Mouse (Mus musculus): ENCODE measurements around the gene Olfr551. TPM values are rescaled to one million over a fixed set of nuclear protein-coding genes. Genes with fewer than 3 reads are reported as not detected.

Olfr551 gene
- polyA plus RNA-seq, 1 experiment from 2014 or later, result not detected

Other genes starting within 250 kb of the Olfr551 start
- 48.8 and 55.7 TPM in 2 replicates for gene Rrm1, start 150.2 kb downstream of the Olfr551 start, polyA plus RNA-seq (2015; fragmentation: Nextera tagmentation; extraction: Ambion mirVana)
- 0.66 and 0.71 TPM in 2 replicates for gene Olfr543, start 110.2 kb downstream of the Olfr551 start, polyA plus RNA-seq (2015; fragmentation: Nextera tagmentation; extraction: Ambion mirVana)
- gene Olfr544, start 103.6 kb downstream of the Olfr551 start, polyA plus RNA-seq (2015; fragmentation: Nextera tagmentation; extraction: Ambion mirVana), result 0.05 and 0.14 TPM in 2 replicates
- 0.24 and 0.45 TPM in 2 replicates for gene Olfr545, start 92.3 kb downstream of the Olfr551 start, polyA plus RNA-seq (2015; fragmentation: Nextera tagmentation; extraction: Ambion mirVana)
- not detected in 2 replicates for gene Olfr547, start 57.1 kb downstream of the Olfr551 start, polyA plus RNA-seq (2015; fragmentation: Nextera tagmentation; extraction: Ambion mirVana)
- gene Olfr548-ps1, start 51.0 kb downstream of the Olfr551 start, polyA plus RNA-seq (2015; fragmentation: Nextera tagmentation; extraction: Ambion mirVana), result not detected in 2 replicates
- not detected in 2 replicates for gene Olfr549, start 42.0 kb downstream of the Olfr551 start, polyA plus RNA-seq (2015; fragmentation: Nextera tagmentation; extraction: Ambion mirVana)
- gene Trim21, start 26.4 kb downstream of the Olfr551 start, polyA plus RNA-seq (2015; fragmentation: Nextera tagmentation; extraction: Ambion mirVana), result 0.09 and 0.26 TPM in 2 replicates
- 0.04 TPM in 1 of 2 replicates, not detected in the other for gene Olfr550, start 20.4 kb downstream of the Olfr551 start, polyA plus RNA-seq (2015; fragmentation: Nextera tagmentation; extraction: Ambion mirVana)
- not detected in 2 replicates for gene Olfr552, start 5.9 kb upstream of the Olfr551 start, polyA plus RNA-seq (2015; fragmentation: Nextera tagmentation; extraction: Ambion mirVana)
- not detected in 2 replicates for gene Olfr553, start 26.3 kb upstream of the Olfr551 start, polyA plus RNA-seq (2015; fragmentation: Nextera tagmentation; extraction: Ambion mirVana)
- not detected in 2 replicates for gene Olfr554, start 46.5 kb upstream of the Olfr551 start, polyA plus RNA-seq (2015; fragmentation: Nextera tagmentation; extraction: Ambion mirVana)
- gene Olfr555, start 66.9 kb upstream of the Olfr551 start, polyA plus RNA-seq (2015; fragmentation: Nextera tagmentation; extraction: Ambion mirVana), result not detected in 2 replicates
- not detected in 2 replicates for gene Olfr556, start 73.0 kb upstream of the Olfr551 start, polyA plus RNA-seq (2015; fragmentation: Nextera tagmentation; extraction: Ambion mirVana)
- 6.5 and 9.7 TPM in 2 replicates for gene Trim68, start 95.4 kb upstream of the Olfr551 start, polyA plus RNA-seq (2015; fragmentation: Nextera tagmentation; extraction: Ambion mirVana)
- gene Olfr557, start 104.0 kb upstream of the Olfr551 start, polyA plus RNA-seq (2015; fragmentation: Nextera tagmentation; extraction: Ambion mirVana), result not detected in 2 replicates
- 0.16 and 0.22 TPM in 2 replicates for gene Olfr558, start 110.3 kb upstream of the Olfr551 start, polyA plus RNA-seq (2015; fragmentation: Nextera tagmentation; extraction: Ambion mirVana)
- gene Olfr33, start 127.2 kb upstream of the Olfr551 start, polyA plus RNA-seq (2015; fragmentation: Nextera tagmentation; extraction: Ambion mirVana), result not detected in 2 replicates
- not detected in 2 replicates for gene Olfr559, start 135.6 kb upstream of the Olfr551 start, polyA plus RNA-seq (2015; fragmentation: Nextera tagmentation; extraction: Ambion mirVana)
- gene Olfr560, start 167.5 kb upstream of the Olfr551 start, polyA plus RNA-seq (2015; fragmentation: Nextera tagmentation; extraction: Ambion mirVana), result not detected in 2 replicates
- gene Olfr78, start 167.6 kb upstream of the Olfr551 start, polyA plus RNA-seq (2015; fragmentation: Nextera tagmentation; extraction: Ambion mirVana), result 0.10 and 0.11 TPM in 2 replicates
- gene Olfr561, start 179.3 kb upstream of the Olfr551 start, polyA plus RNA-seq (2015; fragmentation: Nextera tagmentation; extraction: Ambion mirVana), result not detected in 2 replicates
- not detected in 2 replicates for gene Olfr564, start 211.6 kb upstream of the Olfr551 start, polyA plus RNA-seq (2015; fragmentation: Nextera tagmentation; extraction: Ambion mirVana)

Measured in hindbrain, embryonic 16.5 days (tissue).